Mouse (Mus musculus) gastrocnemius, adult 8-10 months (tissue): ENCODE data around the gene Ndufs2. TPM values are rescaled to one million over a fixed set of nuclear protein-coding genes. Genes with fewer than 3 reads are reported as not detected.

Experiments
- DNase-seq, 2 experiments: peaks; one replicate each; pipeline ENCODE4 v3.0.0; 2022; ENCODE audit warnings: low spot score in 2 of 2
- total RNA-seq, 4 experiments: library from RNA; stranded (reverse); gene quantifications; 2 replicates each; pipeline ENCODE4 v1.2.4; 2022

The Ndufs2 gene
- total RNA-seq = 100 to 1,000 TPM; 830 to 997 (median 868) TPM

GRCm38 (mm10) chr1:171250680-171251593 is at the start of gene Ndufs2:
Ndufs2 (minus strand) TSS chr1:171251388.
- DNase-seq = no peak

- no peak for DNase-seq
Observed at GRCm38 (mm10) chr1:171298226-171298625, 47.0 kb upstream of the Ndufs2 start.

GRCm38 (mm10) chr1:171295063-171295402 is 43.8 kb upstream of the Ndufs2 start:
- no peak for DNase-seq

- DNase-seq = peak; percentile 71 to 77
Observed at GRCm38 (mm10) chr1:171294298-171295062, 43.3 kb upstream of the Ndufs2 start, which contains the start of gene Ufc1. Ufc1 (minus strand) TSS chr1:171295024.

GRCm38 (mm10) chr1:171293906-171294297 is 42.7 kb upstream of the Ndufs2 start:
- no peak for DNase-seq

GRCm38 (mm10) chr1:171293351-171293750 is 42.2 kb upstream of the Ndufs2 start:
- no peak for DNase-seq

GRCm38 (mm10) chr1:171288328-171288727 is 37.1 kb upstream of the Ndufs2 start:
- no peak for DNase-seq

- peak; percentile 88 to 92 for DNase-seq
Observed at GRCm38 (mm10) chr1:171287136-171288081, 36.2 kb upstream of the Ndufs2 start, which contains the start of gene Usp21. Usp21 (minus strand) TSS chr1:171287991.

- DNase-seq = no peak
Observed at GRCm38 (mm10) chr1:171286517-171286916, 35.3 kb upstream of the Ndufs2 start.

- no peak for DNase-seq
Observed at GRCm38 (mm10) chr1:171285096-171285892, 34.1 kb upstream of the Ndufs2 start.

GRCm38 (mm10) chr1:171284491-171284890 is 33.3 kb upstream of the Ndufs2 start:
- no peak for DNase-seq

GRCm38 (mm10) chr1:171283188-171284160 is 32.3 kb upstream of the Ndufs2 start:
- DNase-seq = no peak

- no peak for DNase-seq
Observed at GRCm38 (mm10) chr1:171282086-171282805, 31.1 kb upstream of the Ndufs2 start.

GRCm38 (mm10) chr1:171281528-171281923 is 30.3 kb upstream of the Ndufs2 start:
- peak; percentile 71 to 72 for DNase-seq

- peak; percentile 82 to 86 for DNase-seq
Observed at GRCm38 (mm10) chr1:171280916-171281527, 29.8 kb upstream of the Ndufs2 start, which contains the start of gene Ppox. Ppox (minus strand) TSS chr1:171281186.

GRCm38 (mm10) chr1:171280250-171280915 is 29.2 kb upstream of the Ndufs2 start:
- DNase-seq = no peak

GRCm38 (mm10) chr1:171279721-171280120 is 28.5 kb upstream of the Ndufs2 start:
- peak in 1 of 2 experiments; percentile 1 for DNase-seq
